Mouse (Mus musculus) granulocyte monocyte progenitor cell, adult 5-6 weeks (primary cell): ENCODE measurements around the gene Lad1. TPM values are rescaled to one million over a fixed set of nuclear protein-coding genes. Genes with fewer than 3 reads are reported as not detected.

ENCODE experiments used
- ATAC-seq: replicated peaks from 2 replicates; pipeline ENCODE4 v1.8.0; 2016; ENCODE audit warnings: mild to moderate bottlenecking, moderate TSS enrichment, inconsistent platforms; ENCODE audit not compliant: poor library complexity, severe bottlenecking
- total RNA-seq, 2 experiments: library from RNA; stranded (forward) in 1 of 2; stranded (reverse) in 1 of 2; fragments of 200-712, 200-1000 nt in 1 of 2; fragments of >200 nt in 1 of 2; fragmentation: Nextera tagmentation in 1 of 2; gene quantifications; 2 replicates each; pipeline ENCODE4 v1.2.3; 2014 to 2017

The Lad1 gene
- total RNA-seq, 2 experiments from 2014 or later, result not detected

GRCm38 (mm10) chr1:135800192-135800950 lies 18.0 kb upstream of the Lad1 start:
- ATAC-seq, result no peak

GRCm38 (mm10) chr1:135807546-135807945 lies 10.9 kb upstream of the Lad1 start:
- ATAC-seq, result no peak

- ATAC-seq, result no peak
Measured at GRCm38 (mm10) chr1:135810180-135810579, 8.2 kb upstream of the Lad1 start.

- peak; percentile 88 for ATAC-seq
Measured at GRCm38 (mm10) chr1:135811016-135811646, 7.3 kb upstream of the Lad1 start.

DNA sequence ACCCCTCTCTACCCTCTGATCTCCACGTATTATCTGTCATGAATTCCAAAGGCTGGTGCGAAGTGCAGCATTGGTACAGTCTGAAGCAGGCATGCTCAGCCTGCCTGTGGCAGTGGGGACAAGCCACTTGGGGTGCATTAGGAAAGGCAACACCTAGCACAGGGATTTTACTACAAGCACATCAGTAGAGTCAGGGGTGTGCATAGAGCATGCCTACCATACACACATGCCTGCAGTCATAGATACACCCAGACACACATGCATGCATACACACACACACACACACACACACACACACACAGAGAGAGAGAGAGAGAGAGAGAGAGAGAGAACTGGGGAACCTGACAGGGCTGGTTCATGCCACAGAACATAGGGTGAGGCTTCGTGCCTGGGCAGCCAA lies 6.2 kb upstream of the Lad1 start:
- no peak for ATAC-seq

- no peak for ATAC-seq
Measured at GRCm38 (mm10) chr1:135812618-135813017, 5.8 kb upstream of the Lad1 start.

DNA sequence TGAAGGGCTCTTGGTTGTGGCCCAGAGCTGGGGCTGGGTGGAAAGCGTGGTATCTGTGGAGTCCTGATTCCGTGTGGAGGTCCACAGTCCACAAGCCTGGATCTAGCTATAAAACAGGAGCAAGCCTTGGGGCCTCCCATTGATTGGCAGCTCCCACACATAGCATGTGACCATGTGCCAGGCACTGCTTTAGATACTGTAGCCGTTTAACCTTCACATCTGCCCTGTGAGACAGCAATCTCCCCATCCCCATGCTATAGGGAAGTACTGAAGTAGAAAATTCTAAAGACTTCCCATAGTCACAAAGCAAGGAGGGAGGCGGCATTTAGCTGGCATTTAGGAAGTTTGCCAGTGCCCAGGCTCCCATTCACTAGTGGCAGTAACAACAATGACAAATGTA lies 5.3 kb upstream of the Lad1 start:
- no peak for ATAC-seq

- ATAC-seq, result peak; percentile 26
Measured at GRCm38 (mm10) chr1:135813687-135814395, 4.6 kb upstream of the Lad1 start.

- ATAC-seq, result no peak
Measured at GRCm38 (mm10) chr1:135814531-135814930, 3.9 kb upstream of the Lad1 start.

DNA sequence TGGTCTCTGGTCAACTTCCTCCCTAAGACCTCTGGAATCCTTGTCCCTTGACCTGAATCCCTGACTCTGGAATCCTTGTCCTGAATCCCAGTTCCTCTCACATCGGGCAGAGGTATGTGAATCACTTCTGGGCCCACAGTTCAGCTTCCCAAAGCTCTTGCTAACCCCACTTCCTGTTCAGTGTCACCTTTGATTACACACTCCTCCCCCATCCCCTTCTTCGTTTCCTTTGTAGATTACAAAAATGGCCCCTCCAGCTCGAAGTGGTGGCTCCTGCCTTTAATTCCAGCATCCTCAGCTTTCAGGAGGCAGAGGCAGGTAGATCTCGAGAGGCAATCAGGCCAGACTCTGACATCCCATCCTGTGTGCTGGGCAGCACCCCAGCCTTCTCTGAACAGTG lies 803 bp upstream of the Lad1 start:
- ATAC-seq, result no peak

DNA sequence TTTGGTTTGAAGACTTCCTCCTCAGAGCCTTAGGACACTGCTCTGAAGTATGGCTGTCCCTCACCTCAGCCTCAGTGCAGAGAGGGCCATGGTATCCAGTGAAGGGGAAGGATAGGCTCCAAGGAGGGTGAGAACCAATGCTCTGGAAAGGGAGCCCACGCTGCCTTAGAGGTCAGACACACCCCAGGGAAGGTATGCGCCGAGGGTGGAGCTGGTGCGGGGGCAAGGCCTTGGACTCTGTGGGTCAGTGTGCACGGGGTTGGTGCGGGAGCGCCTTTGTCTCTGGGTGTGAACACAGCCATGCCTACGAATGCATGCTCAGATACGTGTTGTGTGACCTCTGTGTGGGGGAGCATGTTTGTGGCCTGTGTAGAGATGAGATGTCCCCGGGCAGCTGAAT lies 1.7 kb downstream of the Lad1 start:
- no peak for ATAC-seq

DNA sequence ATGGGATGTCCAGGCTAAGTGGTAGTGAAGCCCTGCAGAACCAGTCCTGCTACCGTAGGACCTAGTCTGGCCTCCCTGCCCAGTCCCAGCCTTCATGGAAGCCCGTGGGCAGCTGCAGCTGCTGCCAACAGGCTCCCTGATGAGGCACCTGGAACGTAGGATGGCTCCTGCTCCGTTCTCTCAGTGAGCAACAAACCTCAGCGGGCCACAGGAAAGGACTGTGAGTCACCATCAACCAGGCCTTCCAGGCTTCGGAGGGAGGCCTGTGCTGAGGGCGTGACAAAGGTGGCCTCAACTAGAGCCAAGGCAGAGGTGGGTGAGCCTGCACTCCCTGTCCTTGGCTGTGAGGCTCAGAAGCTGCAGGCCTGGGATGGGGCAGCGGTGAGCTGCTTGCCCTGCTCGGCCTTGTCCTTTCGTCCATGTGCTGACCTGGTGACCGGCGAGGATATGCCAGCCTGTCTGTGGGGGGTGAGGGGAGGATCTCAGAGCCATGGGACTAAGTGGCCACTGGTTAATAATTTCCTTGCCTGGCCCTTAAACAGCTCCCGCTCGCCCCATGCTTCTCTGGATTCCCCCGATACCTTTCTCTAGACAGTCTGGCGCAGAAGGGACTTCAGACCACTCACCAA lies 2.5 kb downstream of the Lad1 start:
- ATAC-seq, result no peak

DNA sequence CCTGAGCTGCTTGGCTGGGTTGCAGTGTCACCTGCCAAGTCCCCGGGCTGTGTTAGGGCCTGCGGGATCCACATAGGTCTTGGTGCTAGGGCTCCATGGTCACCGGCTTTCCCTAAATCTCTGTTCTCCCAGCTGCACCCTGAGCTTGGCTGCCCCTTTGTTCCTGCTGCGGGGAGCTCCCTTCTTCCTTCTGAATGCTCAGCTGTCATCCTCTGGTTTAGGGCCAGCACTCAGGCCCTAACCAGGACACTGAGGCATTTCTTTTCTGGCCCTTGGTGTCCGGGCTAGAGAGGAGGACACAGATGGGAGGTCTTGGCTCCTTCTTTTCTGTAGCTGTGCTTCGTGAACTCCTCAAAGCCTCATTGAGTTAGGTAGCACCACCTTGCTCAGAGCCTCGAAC lies 3.4 kb downstream of the Lad1 start:
- ATAC-seq, result no peak

- ATAC-seq, result peak; percentile 77
Measured at GRCm38 (mm10) chr1:135828918-135829317, 10.5 kb downstream of the Lad1 start.

DNA sequence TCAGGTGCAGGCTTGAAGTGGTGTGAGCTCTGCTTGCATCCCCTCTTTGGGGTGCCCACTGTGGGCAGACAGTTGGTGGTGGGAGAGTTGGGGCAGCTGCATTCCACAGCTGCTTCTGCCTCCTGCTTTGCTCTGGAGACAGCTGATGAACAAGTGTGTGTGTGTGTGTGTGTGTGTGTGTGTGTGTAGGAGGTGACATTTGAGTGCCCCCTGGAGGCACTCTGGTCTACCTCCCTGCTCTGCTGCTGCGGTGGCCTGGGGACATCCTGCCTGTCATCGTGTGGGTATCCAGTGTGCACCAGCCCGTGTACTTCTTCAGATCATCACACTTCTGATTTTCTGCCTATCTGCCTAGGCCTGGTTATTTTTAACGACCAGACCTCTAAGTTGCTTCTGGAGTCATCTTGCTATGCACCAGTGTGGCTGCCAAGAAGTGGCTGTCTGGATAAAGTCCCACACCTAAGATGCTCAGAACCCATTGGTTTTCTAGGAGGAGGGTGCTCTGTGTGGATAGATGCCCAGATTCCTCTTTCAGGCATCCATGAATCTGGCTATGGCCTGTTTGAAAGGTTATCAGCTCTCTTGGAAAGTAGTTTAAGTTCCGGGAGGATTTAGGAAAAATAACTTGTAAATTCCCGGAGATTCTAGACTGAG lies 15.9 kb downstream of the Lad1 start:
- no peak for ATAC-seq

DNA sequence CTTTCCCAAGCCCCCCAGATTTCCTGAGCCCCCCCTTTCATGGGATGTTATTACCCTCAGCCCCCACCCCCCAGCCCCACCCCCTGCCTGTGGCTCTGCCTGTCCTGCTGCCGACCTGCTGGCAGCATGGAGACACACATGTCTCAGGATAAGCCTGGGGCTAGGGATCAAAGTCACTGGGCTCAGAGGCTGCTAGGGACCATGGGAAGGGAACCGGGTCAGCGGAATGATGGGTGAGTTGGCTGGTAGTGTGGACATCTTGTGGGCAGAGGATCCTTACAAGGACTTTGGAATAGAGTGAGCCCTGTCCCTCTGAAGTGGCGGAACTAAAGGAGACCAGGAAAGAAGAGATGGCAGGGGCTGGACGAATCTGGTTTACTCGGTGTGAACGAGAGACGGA lies 16.6 kb downstream of the Lad1 start:
- ATAC-seq, result no peak

DNA sequence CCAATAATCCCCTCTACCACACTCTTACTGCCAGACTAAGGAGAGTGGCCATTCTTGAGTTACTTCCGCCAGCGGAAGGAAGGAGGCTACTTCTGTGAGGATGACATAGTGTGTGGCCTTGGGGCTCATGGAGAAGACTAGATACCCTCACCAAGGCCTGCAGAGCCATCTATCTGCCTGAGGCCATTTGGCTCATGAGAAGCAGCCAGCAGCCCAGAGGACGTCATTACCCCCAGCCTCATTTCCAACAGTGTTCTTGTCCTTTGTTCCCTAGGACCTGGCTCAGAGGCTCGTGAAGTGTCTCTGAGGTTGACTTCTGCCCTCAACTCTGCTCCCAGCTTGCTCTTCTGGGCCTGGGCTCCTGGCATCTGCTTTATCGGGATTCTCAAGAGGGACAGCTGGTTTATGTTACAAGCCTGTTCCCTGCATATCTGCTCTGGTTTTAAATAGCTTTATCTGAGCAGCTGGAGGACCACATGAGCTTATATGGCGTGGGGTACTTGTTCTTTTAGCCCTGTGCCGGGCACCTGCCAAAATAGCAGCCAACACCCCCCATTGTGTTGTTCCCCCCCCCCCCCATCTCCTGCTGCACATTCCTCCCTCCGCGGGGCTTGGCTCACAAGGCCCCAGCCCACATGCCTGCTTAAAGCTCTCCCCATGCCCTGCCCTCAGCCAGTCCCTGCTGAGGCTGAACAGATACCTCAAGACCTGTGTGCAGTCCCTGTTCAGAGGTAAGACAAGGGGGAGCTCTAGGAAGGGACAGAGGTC lies 17.5 kb downstream of the Lad1 start, which contains the start of gene Tnnt2:
Gene Tnnt2, plus strand, starts transcription at position 639 of the 768 bp plus-strand sequence.
- no peak for ATAC-seq

GRCm38 (mm10) chr1:135838626-135839025 lies 20.2 kb downstream of the Lad1 start:
- ATAC-seq, result no peak

DNA sequence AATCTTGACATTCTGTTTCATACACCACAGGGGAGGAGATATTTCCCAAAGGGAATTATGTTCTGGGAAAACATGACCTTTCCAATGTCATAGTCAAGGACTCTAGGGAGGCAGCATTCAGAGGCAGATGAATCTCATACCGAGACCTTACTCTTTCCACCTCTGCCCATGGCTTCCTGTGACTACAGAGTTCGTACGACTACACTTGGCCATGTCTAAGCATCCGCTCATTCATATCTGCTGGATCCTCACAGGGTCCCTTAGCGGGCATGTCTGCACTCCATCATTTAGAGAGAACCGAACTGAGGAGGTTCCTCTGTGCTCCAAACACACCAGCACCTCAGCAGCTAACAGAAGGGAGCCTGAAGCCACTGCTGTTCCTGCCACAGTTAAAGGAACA lies 20.7 kb downstream of the Lad1 start:
- ATAC-seq, result no peak
